Mouse (Mus musculus) liver, embryonic 12.5 days (tissue): ENCODE data around the gene Ctnnbip1. TPM values are rescaled to one million over a fixed set of nuclear protein-coding genes. Genes with fewer than 3 reads are reported as not detected.

ENCODE experiments used
- ATAC-seq: fragments of 200-750 bp; cut with Nextera tagmentation; 2 replicates; pipeline ENCODE4 v1.8.0; 2017; ENCODE audit warnings: moderate number of reproducible peaks, mild to moderate bottlenecking, moderate library complexity
- H3K27ac ChIP-seq: fragments of 300-500 bp; sonication (generic); 2 replicates; pipeline ENCODE4 v1.5.1; 2016; ENCODE audit warnings: mild to moderate bottlenecking
- H3K27me3 ChIP-seq: fragments of 300-500 bp; sonication (generic); replicated peaks from 2 replicates; pipeline ENCODE4 v1.6.1; 2016; ENCODE audit warnings: mild to moderate bottlenecking, moderate library complexity
- H3K36me3 ChIP-seq: fragments of 300-500 bp; sonication (generic); 2 replicates; pipeline ENCODE4 v1.6.1; 2016; ENCODE audit warnings: mild to moderate bottlenecking, moderate library complexity
- H3K4me1 ChIP-seq: fragments of 300-500 bp; sonication (generic); 2 replicates; pipeline ENCODE4 v1.6.1; 2016
- H3K4me2 ChIP-seq: fragments of 300-500 bp; sonication (generic); 2 replicates; pipeline ENCODE4 v1.6.1; 2016; ENCODE audit warnings: mild to moderate bottlenecking, moderate library complexity
- H3K4me3 ChIP-seq: fragments of 300-500 bp; sonication (generic); 2 replicates; pipeline ENCODE4 v1.5.1; 2016; ENCODE audit warnings: mild to moderate bottlenecking, moderate library complexity
- H3K9ac ChIP-seq: fragments of 300-500 bp; sonication (generic); 2 replicates; pipeline ENCODE4 v1.6.1; 2016; ENCODE audit warnings: mild to moderate bottlenecking, moderate library complexity
- H3K9me3 ChIP-seq: fragments of 300-500 bp; sonication (generic); replicated peaks from 2 replicates; pipeline ENCODE4 v1.6.1; 2016; ENCODE audit warnings: mild to moderate bottlenecking, moderate library complexity
- WGBS: fragments of 180-500 bp; shearing (Covaris S2); methylation state at CpG from one replicate; pipeline ENCODE4 v1.1.7; 2016; ENCODE audit not compliant: insufficient replicate concordance; 5-methylcytosine and 5-hydroxymethylcytosine counted together
- polyA plus RNA-seq: library from polyadenylated mRNA; unstranded; fragments of >200 nt; fragmentation: Nextera tagmentation; extraction: Ambion mirVana; gene quantifications from 2 replicates; pipeline ENCODE4 v1.2.1, GENCODE M21; 2016

The Ctnnbip1 gene
- polyA plus RNA-seq, 1 experiment from 2014 or later = 10.1 TPM

- Histone ChIP-seq H3K9ac (no peak overlapping the region), H3K4me1 (no peaks in the 10 kb centered on the region), H3K9me3 (no peaks in the 10 kb centered on the region), H3K36me3 (no peaks in the 10 kb centered on the region), H3K4me2 (no peak overlapping the region), H3K4me3 (no peak overlapping the region), H3K27me3 (peaks cover 82% of the 10 kb centered on the region), H3K27ac (no peak overlapping the region)
- 20% methylated on average over 4 of the region's 4 CpGs for WGBS
- ATAC-seq = no peak
Measured at GRCm38 (mm10) chr4:149576993-149577548, 59.0 kb downstream of the Ctnnbip1 start.

- Histone ChIP-seq H3K27me3 (peaks cover 79% of the 10 kb centered on the region), H3K9me3 (no peaks in the 10 kb centered on the region), H3K4me3 (no peak overlapping the region), H3K4me2 (no peak overlapping the region), H3K36me3 (no peaks in the 10 kb centered on the region), H3K27ac (no peak overlapping the region), H3K9ac (no peak overlapping the region), H3K4me1 (no peaks in the 10 kb centered on the region)
- WGBS = 57% methylated on average over 13 of the region's 13 CpGs
- ATAC-seq = no peak
Measured at GRCm38 (mm10) chr4:149578085-149578681, 60.1 kb downstream of the Ctnnbip1 start.

- H3K4me3 ChIP-seq = no peak overlapping the region
- H3K4me1 ChIP-seq = no peaks in the 10 kb centered on the region
- no peak for ATAC-seq
- H3K27me3 ChIP-seq = peaks cover 79% of the 10 kb centered on the region
- no peaks in the 10 kb centered on the region for H3K36me3 ChIP-seq
- 53% methylated on average over 7 of the region's 7 CpGs for WGBS
- no peak overlapping the region for H3K9ac ChIP-seq
- no peak overlapping the region for H3K27ac ChIP-seq
- H3K9me3 ChIP-seq = no peaks in the 10 kb centered on the region
- H3K4me2 ChIP-seq = no peak overlapping the region
Measured at GRCm38 (mm10) chr4:149578831-149579230, 60.8 kb downstream of the Ctnnbip1 start.

GRCm38 (mm10) chr4:149585236-149585635 is 67.2 kb downstream of the Ctnnbip1 start:
- WGBS = 59% methylated on average over 8 of the region's 8 CpGs
- no peak; the same call in 1 of the 2 replicates for ATAC-seq
- Histone ChIP-seq H3K9me3 (no peaks in the 10 kb centered on the region), H3K4me3 (no peak overlapping the region), H3K4me2 (no peak overlapping the region), H3K36me3 (no peaks in the 10 kb centered on the region), H3K27me3 (peaks cover 93% of the 10 kb centered on the region), H3K4me1 (peaks cover 18% of the 10 kb centered on the region), H3K27ac (no peak overlapping the region), H3K9ac (no peak overlapping the region)

- H3K4me2 ChIP-seq = peak within 1 kb of the TSS; percentile 75
- peaks cover 86% of the 10 kb centered on the region for H3K27me3 ChIP-seq
- no peak for ATAC-seq
- no peaks in the 10 kb centered on the region for H3K9me3 ChIP-seq
- WGBS = 1% methylated on average over 85 of the region's 103 CpGs
- H3K9ac ChIP-seq = peak within 1 kb of the TSS; percentile 44; the same call in 1 of the 2 replicates
- peaks cover 18% of the 10 kb centered on the region for H3K4me1 ChIP-seq
- H3K27ac ChIP-seq = no peak within 1 kb of the TSS
- H3K4me3 ChIP-seq = peak within 1 kb of the TSS; percentile 61
- H3K36me3 ChIP-seq = no peaks in the 10 kb centered on the region
Measured at GRCm38 (mm10) chr4:149586044-149586782, 68.2 kb downstream of the Ctnnbip1 start, which contains the start of gene Clstn1. Clstn1 (plus strand) TSS chr4:149586468.

GRCm38 (mm10) chr4:149586783-149587595 is 69.0 kb downstream of the Ctnnbip1 start:
- Histone ChIP-seq H3K9me3 (0 out of 2 replicates have a peak, but pooled peaks cover 3% of the 10 kb centered on the region), H3K4me2 (peak overlapping the region; percentile 75), H3K27me3 (peaks cover 79% of the 10 kb centered on the region), H3K4me1 (peaks cover 18% of the 10 kb centered on the region), H3K4me3 (peak overlapping the region; percentile 61), H3K36me3 (no peaks in the 10 kb centered on the region), H3K9ac (peak overlapping the region; percentile 44; the same call in 1 of the 2 replicates), H3K27ac (no peak overlapping the region)
- 0 out of 2 replicates have a peak, but pooled peaks have one; percentile 24 for ATAC-seq
- 2% methylated on average over 72 of the region's 72 CpGs for WGBS

GRCm38 (mm10) chr4:149587596-149588168 is 69.6 kb downstream of the Ctnnbip1 start:
- Histone ChIP-seq H3K4me3 (peak overlapping the region; percentile 61), H3K9ac (0 out of 2 replicates have a peak overlapping the region, but pooled peaks have one; percentile 17), H3K4me1 (peaks cover 18% of the 10 kb centered on the region), H3K4me2 (peak overlapping the region; percentile 75), H3K27ac (no peak overlapping the region), H3K27me3 (peaks cover 77% of the 10 kb centered on the region), H3K36me3 (no peaks in the 10 kb centered on the region), H3K9me3 (0 out of 2 replicates have a peak, but pooled peaks cover 3% of the 10 kb centered on the region)
- WGBS = 9% methylated on average over 24 of the region's 24 CpGs
- no peak for ATAC-seq

GRCm38 (mm10) chr4:149590200-149590599 is 72.2 kb downstream of the Ctnnbip1 start:
- H3K4me3 ChIP-seq = no peak overlapping the region
- WGBS = 38% methylated on average over 1 of the region's 1 CpGs
- ATAC-seq = no peak
- peaks cover 18% of the 10 kb centered on the region for H3K4me1 ChIP-seq
- no peak overlapping the region for H3K27ac ChIP-seq
- H3K9me3 ChIP-seq = 0 out of 2 replicates have a peak, but pooled peaks cover 3% of the 10 kb centered on the region
- no peak overlapping the region for H3K4me2 ChIP-seq
- no peak overlapping the region for H3K9ac ChIP-seq
- peaks cover 54% of the 10 kb centered on the region for H3K27me3 ChIP-seq
- no peaks in the 10 kb centered on the region for H3K36me3 ChIP-seq

- H3K27ac ChIP-seq = no peak overlapping the region
- H3K36me3 ChIP-seq = no peaks in the 10 kb centered on the region
- WGBS = 64% methylated on average over 2 of the region's 2 CpGs
- no peak for ATAC-seq
- H3K9me3 ChIP-seq = 0 out of 2 replicates have a peak, but pooled peaks cover 3% of the 10 kb centered on the region
- no peak overlapping the region for H3K9ac ChIP-seq
- peaks cover 41% of the 10 kb centered on the region for H3K27me3 ChIP-seq
- no peak overlapping the region for H3K4me2 ChIP-seq
- peaks cover 12% of the 10 kb centered on the region; the same call in 1 of the 2 replicates for H3K4me1 ChIP-seq
- no peak overlapping the region for H3K4me3 ChIP-seq
Measured at GRCm38 (mm10) chr4:149591486-149591885, 73.5 kb downstream of the Ctnnbip1 start.

- peaks cover 6% of the 10 kb centered on the region; the same call in 1 of the 2 replicates for H3K27me3 ChIP-seq
- H3K9me3 ChIP-seq = 0 out of 2 replicates have a peak, but pooled peaks cover 3% of the 10 kb centered on the region
- H3K4me3 ChIP-seq = no peak overlapping the region
- H3K4me1 ChIP-seq = no peaks in the 10 kb centered on the region
- H3K36me3 ChIP-seq = no peaks in the 10 kb centered on the region
- 70% methylated on average over 9 of the region's 9 CpGs for WGBS
- H3K4me2 ChIP-seq = no peak overlapping the region
- ATAC-seq = no peak
- no peak overlapping the region for H3K27ac ChIP-seq
- H3K9ac ChIP-seq = no peak overlapping the region
Measured at GRCm38 (mm10) chr4:149594913-149595581, 77.0 kb downstream of the Ctnnbip1 start.
